Mouse (Mus musculus) spleen, adult 12 weeks (tissue): Measurements from ENCODE around the gene Col13a1.

Source experiments
- DNase-seq: peaks from one replicate; pipeline ENCODE4 v3.0.0; 2022; ENCODE audit warnings: low spot score

The Col13a1 gene

DNA sequence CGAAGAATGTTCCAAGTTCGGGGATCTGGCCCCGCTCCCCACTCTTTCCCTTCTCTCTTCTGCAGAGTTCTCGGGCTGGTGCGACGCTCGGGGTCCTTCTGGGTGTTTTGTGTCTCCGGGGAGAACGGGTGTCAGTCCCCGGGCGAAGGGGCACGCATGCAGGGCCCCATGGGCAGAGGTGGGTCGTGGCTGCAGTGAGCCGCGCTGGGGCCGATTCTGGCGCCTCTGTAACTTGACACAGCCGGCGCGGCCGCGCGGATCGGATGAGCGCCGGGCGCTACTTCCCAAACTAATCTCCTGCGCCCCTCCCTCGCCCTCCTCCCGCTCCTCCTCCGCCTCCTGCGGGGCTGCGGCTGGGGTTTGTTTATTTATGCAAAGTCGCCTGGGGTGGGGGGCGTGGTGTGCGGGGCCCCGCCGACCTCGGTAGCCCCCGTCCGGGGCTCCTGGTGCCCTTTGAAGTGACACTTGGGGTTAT lies at the start of gene Col13a1:
Gene Col13a1, minus strand, starts transcription at position 243 of the 475 bp plus-strand sequence.
- DNase-seq: no peak

DNA sequence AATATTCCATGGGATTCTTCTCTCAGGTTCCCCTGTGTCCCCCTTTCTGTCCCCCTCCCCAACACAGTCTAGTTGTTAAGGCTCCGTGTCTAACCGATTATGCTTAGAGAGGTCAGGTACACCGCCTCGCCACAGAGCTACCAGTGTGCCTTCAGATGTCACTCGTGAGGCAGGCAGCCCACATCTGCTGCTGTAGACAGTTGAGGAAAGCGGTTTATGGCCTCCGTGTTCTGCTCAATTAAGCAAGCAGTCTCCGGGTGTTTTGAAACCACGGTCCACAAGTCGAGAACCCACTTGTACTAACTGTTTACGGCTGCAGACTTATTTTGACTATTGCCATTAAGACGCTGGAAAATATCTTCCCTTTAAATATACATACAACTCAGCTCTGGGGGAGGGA lies 48.8 kb upstream of the Col13a1 start:
- no peak for DNase-seq

DNA sequence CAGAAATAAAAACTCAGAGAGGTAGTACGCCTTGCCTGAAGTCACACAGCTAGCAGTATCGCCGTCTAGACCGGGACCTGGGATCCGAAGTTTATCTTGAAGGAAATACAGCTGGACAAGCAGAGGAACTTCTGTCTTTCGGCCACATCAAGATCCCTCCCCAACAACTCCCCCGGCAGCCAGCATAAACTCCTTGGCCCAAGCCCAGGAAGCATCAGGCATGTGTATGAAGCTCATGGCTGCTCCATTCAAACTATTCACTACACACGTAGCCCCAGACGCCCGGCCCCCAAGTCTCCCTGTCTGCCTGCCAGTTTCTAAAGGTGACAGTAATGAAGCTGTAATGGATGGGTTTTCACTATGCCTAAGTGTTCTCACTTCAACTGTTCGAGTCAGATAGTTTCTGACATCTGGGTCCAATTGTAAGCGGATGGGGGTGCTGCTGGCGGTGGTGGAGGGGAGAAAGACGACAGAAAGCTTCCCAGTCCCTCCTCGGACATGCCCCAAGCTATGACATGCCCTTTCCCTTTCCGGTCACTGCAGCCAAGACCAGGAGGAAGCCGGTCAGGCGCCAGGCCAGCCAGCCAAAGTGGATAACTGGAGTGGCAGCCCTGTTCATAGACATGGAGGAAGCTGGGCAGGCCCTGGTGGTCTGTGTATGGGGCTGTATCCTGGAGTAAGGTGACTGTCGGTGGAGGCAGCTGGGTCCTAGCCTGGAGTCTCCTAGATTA lies 45.1 kb upstream of the Col13a1 start:
- DNase-seq: no peak

DNA sequence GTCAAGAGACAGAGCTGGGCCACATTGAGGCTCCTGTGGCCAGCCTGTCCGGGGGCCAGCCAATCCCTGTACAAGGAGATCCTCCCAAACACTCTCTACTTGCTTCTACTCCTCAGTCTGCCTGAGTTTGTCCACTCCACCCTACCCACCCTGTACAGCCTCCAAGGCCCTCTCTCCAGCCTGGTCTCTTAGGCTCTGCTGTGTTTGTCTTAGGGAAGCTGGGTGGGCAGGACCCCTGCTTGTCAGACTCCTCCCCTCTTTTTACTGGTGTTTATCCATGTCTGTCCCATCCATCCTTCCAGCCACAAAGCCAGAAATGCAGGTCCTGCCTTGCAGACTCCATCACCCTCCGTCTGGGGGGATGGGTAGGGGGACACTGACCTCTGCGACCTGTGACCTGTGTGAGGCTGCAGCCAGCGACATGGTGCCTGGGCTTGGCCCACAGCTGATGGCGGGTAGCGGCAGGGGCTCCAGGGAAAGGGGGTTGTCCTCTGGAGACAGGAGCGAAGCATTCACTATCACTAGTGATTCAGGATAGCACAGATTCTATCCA lies 41.2 kb upstream of the Col13a1 start:
- DNase-seq: no peak

DNA sequence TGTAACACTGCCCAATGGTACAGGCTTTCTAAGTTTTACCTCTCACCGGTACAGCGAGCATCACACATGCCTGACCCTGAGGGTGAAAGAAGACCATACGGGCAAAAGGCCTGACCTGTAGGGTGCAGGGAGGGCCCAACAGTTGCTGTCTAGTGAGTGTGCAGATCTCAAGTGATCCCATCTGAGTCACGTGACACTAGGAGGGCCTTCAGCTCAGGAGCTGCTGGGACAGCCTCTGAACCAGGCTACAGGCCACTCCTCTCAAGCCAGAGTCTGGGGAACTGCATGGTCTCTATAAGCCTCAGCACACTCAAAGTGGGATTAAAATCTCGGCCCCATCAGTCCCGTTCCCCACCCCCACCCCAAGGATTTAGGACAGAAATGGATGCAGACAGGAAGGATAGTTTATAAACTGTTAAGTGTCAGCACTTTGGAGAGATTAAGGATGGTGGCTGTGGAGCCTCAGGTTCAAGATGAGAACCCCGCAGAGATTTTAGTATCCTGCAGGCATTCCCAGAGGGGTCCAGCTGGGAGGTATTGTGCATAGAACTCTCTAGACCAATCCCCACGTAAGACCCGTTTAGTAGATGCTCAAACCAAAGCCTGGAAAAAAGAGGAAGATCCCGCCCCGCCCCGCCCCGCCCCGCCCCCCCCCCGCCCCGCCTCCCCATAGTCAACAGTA lies 40.6 kb upstream of the Col13a1 start:
- no peak for DNase-seq

DNA sequence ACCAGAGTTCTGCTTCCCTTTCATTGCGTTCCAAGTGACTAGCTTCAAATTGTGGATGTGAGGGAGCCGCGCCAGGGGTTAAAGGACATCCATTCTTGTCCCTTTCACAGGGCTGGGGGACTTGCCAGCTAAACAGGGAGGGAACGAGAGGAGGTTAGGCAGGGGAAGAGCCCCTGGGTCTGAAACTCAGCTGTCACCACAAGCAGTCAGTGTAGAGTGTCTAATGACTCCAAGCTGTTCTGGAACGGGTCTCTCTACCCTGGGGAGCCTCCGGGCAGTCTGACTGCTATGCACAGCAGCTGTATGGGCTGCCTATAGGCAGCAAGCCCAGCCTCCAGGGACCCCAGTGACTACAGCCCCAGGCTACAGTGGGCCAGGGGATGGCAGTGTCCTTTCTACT lies 38.0 kb upstream of the Col13a1 start:
- no peak for DNase-seq

DNA sequence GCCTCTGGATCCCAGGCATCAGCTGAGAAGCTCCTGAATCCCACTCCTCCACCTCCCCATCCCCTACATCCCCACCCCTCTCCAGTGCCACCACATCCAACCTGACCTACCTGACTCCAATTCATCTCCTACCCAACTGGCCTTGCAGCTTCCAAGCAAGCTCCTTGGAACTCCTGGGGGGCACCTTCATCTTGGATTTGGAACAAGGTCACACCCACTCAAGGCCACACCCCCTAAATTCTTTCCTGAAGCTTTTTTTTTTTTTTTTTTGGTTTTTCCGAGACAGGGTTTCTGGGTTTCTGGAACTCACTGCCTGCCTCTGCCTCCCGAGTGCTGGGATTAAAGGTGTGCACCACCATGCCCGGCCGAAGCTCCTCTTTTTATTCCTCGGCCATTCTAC lies 34.3 kb upstream of the Col13a1 start:
- no peak for DNase-seq

DNA sequence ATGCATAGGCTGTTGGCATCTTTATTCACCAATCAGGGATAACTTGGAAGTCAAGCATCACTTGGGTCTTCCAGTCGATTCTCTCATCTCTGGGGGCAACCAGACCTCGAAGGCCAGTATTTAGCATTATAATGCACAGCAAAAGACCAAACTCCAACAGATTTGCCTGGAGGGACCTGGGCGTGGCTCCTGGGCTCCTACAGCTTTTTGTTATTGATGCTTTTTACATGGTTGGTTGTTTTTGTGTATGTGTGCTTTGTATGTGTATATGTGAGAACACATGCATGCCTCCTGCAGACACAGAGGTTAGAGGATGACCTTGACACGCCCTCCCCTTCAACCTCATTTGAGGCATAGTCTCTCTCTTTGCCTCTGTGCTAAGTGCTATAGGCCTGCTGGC lies 33.5 kb upstream of the Col13a1 start:
- no peak for DNase-seq

DNA sequence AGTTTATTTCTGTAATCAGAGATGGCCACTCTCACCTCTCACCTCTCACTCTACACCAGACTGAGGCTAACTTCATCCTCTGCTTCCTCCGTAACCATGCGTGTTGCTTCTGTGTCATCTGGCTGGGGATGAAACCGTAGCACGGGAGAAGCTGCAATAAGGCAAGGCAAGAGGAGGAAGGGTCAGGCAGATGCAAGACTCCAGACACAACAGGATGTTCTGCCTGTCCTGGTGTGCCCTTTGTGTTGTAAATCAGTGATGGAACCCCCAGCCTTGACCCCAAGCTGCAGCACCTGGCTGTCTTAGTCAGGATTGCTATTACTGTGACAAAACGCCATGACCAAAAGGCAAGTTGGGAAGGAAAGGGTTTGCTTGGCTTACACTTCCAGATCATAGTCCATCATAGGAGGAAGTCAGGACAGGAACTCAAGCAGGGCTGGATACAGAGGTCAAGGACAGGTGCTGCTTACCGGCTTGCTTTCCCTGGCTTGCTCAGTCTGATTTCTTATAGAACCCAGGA lies 31.1 kb upstream of the Col13a1 start:
- DNase-seq: no peak

DNA sequence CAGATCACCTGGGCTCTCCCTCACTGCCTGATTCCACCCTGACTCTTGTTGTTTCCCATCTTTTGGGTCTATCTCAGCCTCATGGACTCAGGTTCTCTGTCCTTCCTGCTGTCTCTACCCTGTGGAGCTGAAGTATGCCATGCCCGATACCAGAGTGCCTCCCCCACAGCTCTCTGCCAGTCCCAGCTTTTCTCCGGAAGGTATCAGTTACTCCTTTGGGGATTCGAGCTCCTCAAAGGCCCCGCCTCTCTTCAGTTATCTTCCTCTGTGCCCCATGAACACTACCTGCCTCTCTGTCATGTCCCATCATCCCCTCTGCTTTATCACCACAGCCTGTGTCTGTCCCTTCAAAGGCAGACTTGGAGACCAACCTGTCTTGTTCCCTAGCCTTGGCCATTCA lies 29.1 kb upstream of the Col13a1 start:
- DNase-seq: no peak

DNA sequence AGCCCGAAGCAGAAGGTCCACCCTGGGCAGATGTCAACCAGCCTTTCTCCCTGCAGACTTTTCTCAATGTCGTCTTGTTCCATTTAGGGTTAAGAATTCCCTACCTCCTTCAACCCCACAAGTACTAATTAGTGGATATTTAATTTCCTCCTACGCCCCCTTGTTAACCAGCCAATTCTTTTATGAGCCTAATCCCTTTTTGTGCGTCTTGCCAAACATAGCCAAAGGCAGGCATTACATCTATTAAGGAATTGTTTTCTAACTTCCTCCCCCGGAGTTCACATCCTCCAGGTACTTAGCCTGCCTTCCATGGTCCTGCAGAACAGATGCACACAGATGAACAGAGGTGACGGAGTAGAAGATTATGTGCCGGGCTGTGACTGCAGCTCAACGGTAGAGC lies 27.5 kb upstream of the Col13a1 start:
- no peak for DNase-seq

DNA sequence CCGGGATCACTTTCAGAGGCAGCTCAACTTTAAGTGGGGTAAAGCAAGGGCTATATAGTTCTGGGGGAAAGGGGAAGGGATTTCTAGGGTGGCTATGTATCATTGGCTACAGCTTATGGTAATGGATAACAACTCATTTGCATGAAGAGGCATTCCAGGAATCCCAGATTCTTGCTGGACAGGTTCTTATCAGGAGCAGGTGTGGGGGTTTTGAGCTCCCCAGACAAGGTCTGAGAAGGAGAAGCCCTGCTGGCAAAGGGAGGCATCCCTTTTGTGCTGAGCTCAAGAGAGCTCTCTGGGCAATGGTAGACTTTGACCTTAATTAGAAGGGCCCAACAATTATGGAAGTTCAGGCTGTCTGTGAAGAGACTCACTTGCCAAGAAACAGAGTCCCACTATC lies 21.3 kb upstream of the Col13a1 start:
- DNase-seq: no peak

DNA sequence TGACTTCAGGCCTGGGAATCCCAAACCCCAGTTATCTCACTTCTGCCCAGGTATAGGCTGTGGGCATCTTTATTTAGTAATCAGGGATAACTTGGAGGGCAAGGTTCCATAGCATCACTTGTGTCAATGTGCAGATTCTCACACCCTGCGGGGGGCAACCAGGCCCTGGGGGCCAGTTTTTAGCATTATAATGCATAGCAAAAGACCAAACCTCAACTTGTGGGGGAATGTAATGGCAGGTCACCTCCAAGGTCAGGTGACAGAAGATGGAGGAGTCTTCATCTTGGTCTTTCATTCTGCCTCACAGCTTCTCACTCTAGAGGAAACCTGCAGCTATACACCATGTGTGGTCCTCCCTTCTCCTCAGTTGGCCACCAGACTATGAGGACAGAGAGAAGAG lies 20.9 kb upstream of the Col13a1 start:
- DNase-seq: no peak

DNA sequence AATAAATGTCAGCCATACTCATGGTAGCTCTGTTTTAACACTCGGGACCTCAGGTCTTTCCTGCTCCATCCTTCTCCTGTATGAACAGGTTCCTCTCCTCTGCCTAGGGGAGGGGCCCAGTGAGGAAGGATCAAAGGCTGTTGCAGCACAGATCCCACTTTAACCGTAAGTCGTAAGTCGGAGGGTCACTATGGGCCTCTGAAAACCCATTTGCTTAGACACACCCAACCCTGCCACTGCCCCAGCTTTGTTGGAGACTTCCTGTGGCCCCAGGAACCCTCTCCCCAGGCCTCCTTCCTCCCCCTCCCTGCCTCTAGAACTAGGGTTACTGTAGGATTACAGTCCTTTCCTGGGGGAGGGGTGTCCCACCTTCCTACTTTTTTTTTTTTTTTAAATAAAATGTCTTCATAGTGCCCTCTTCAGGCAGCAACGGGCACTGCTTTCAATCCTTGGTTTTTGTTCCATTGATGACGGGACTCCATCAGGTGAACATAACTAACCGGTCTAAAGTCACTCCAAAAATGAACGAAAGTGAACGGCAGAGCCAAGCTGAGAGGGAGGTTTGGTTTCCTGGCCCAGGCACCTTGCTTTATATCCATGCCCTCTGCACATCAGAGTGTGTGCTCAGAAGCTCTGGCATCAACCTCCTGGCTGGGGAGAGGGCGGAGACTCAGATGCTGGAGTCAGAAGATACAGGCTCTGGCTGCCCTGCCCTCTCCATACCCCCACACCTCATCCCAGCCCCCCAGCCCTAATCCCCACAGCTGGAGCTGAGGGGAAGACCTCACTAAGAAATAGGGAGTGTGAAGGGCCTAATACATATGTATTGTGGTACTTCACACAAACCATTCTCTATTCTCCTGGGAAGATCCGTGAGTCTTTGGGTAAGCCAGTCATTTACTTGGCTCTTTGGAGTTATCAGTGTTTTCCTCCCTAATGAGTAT lies 12.8 kb upstream of the Col13a1 start:
- DNase-seq: no peak

DNA sequence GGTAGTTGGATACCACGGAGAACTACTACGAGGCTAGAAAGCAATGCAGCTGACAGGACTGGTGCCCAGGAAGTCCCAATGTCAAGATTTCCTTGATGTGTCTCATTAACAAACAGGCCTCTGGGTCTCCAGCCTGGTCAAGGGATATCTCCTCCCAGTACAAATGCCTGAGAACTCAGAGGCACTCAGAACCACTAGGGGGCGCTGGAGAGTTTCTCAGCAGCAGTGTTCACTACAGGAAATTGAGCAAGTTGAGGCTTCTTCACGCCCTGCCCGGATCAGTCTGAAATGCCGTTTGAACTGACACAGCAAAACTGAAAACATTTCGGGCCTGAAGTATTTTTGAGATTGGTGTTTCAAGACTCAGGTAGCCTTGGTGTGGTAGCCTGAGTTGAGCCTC lies 1.5 kb upstream of the Col13a1 start:
- peak; percentile 46 for DNase-seq

DNA sequence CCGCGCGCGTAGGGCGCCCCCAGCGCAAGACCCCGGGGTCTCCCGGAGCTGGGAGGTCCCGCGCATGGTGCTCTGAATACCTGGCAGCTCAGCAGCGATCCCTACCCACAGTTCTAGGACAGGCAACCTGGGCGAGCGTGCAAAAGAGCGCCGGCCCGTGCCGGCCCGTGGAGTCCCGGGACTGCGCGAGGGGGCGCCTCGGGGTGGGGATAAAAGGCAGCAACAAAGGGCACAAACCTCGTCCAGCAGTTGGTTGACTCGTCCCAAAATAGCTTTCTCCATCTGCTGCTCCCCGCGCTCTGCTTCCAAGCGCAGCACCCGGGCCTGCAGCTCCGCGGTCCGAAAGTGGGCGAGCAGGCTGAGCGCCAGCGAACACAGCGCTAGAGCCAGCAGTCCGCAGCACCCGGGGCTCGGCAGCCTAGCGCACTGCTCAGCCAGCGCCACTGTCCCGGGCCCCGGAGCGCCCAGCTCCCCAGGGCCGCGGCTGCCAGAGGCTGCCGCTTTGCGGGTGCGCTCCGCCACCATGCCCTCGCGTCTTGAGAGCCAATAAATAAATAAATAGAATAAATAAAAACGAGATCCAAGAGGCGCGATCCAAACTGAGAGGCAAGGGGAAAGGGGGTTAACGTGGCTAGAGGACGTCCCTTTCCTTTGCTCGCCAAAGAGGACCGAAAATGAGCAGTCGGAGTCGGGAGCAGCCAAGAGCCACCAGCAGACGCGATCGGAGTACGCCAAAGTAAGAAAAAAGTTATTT lies 619 bp downstream of the Col13a1 start:
- DNase-seq: no peak

DNA sequence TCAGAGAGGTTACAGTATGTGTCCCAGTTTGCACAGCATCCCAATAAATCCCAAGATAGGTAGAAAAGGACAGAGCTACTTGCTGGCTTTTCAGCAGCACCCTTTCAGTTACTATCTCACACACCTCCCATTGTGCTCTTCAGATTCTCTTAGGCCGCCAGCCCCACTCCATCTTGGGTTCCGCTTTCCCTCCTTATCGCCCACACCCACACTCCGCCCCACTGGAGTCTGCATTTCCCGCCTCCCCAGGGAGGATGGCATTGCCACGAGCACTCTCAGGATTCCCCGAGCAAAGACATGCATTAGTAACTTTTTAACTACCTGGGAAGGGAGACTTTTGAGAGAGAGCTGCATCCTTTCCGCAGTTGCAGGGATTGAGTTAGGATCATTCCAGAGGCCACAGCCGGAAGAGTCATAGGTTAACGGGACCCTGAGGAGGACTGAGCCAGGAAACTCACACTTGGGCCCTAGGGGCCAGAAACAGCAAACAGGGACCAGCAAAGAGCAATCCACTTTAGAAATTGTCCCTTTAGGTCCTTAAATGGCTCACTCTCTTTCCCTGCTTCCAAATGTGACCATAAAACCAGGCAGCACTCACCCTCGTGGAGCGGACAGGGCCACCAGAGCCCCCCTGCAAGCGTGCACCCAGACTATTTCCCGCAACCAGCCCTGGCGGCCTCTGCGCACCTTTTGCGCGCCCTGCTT lies 1.4 kb downstream of the Col13a1 start:
- no peak for DNase-seq

DNA sequence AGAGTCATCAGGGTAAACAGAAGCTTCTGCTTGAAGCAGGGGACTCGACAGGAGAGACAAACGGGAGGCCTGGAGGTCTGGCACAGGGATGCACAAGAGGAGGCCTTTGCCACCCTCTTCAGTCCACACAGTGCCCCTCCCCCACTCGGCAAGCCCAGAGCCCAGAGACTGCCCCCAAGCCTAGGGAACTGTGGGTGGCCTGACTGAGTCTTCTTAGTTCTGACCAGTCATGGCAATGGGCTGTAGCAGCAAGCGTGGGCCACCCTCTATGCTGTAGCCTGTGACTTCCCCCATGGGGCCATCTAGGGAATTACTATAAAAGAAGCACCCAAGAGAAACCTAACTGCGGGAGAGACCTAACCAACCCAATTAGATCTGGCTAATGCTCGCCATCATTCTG lies 1.9 kb downstream of the Col13a1 start:
- DNase-seq: no peak

DNA sequence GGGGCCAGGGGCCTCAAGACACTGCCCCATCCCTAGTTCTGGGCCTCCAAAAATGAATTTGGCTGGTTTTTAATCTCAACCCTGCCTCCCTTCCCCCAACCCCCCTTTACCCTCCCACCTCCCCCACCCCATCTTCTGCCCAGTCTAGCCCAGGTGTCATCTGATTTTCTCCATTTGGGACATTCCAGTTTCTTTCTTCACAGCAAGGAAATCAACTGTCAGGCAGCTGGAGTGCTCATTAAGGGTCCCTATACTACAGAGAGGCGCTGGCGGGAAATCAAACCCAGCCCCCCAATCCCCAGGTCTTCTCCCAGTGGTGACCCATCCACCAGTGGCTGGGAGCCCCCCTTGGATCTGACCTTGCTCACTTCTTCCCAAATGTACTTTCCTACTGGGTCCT lies 4.3 kb downstream of the Col13a1 start:
- DNase-seq: no peak

DNA sequence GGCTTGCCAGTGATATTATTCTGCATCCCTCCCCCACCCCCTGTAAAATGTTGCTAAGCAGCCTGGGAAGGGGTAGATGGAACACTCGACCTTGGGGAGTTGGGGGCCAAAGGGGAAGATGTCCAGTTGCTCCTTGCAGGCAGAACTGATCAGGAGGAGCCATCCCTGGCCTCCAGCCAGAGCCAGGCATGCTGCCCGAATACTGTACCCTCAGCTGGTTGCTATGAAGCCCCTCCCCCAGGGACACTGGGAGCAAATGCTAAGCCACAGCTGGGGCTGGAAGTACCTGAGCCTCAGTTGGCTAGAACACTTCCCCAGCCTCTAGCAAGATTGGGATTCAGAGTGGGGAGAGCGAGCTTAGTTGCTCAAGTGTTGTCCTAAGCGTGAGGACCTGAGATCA lies 6.9 kb downstream of the Col13a1 start:
- DNase-seq: no peak
